30 mouse cellular contexts compared by ENCODE assay signal in the genomic region with DNA sequence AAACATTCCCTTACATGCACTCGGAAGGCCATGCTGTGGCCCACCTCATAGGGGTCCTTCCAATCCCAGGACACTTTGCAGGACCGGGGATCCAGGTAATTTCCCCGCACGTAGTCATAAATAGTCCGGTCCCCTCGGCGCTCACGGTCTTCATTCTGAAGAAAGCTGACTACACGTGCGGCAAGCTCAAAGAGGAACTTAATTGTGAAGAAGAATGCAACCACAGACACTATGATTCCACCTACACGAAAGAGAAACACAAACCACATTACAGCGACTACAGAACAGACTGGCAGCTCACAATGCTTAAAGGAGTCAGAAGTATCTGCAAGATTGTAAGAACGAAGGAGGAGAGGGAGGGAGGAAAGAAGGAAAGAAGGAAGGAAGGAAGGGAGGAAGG. TPM values are rescaled to one million over a fixed set of nuclear protein-coding genes. Genes with fewer than 3 reads are reported as not detected.
DNase-seq lines count a peak whose midpoint lies in the region; ATAC-seq and TF ChIP-seq lines count a peak whose summit lies in the region.
"Had no signal": no experiment of that assay in that cellular context is flagged by ENCODE, and none has a peak within 500 bp of the region (broad histone marks: within the 10 kb centered on the region; RNA-seq: fewer than 3 reads in every experiment).

No protein-coding gene starts in this region.

- no peaks in the 10 kb centered on the region for H3K79me2 ChIP-seq in MEL (ENCODE audit: control insufficient read depth, insufficient read depth, low read length, poor library complexity)

- peak; percentile 6 for DNase-seq in CD4-positive, CD25-positive, alpha-beta regulatory T cell, adult 2 months (ENCODE audit: low read depth, low spot score)
- DNase-seq in MEL (ENCODE audit: low read depth, low spot score): peak; percentile 78
- peak; percentile 20 for DNase-seq in induced T-regulatory cell, adult 2 months (ENCODE audit: low read depth)
- DNase-seq in thymus, postnatal 4 days: peak; percentile 25
- no peak for DNase-seq in layer of hippocampus, postnatal 10 days (ENCODE audit: low spot score in 2 of 2)
- no peak for DNase-seq in heart, postnatal 10 days
- DNase-seq: adrenal gland, postnatal 14 days; cerebellum, adult 11-12 months; cerebellum, adult 9-11 months; forebrain, postnatal 0 days; heart, postnatal 36 days; kidney, adult 8-10 months; kidney, postnatal 4 days; layer of hippocampus, postnatal 36 days; left cerebral cortex, postnatal 4 days; liver, embryonic 13.5 days; lung, adult 18-20 months; midbrain, embryonic 14.5 days; right cerebral cortex, adult 18-20 months had no signal

- H3K27me3 ChIP-seq in MEL (ENCODE audit: control insufficient read depth in 1 of 2, insufficient read depth in 2 of 2, low read length in 2 of 2): no peaks in the 10 kb centered on the region
- H3K27me3 ChIP-seq: embryonic facial prominence, embryonic 13.5 days; heart, embryonic 15.5 days; hindbrain, embryonic 12.5 days; liver, embryonic 13.5 days; Patski had no signal

- peaks cover 10 to 50% of the 10 kb centered on the region in 2 experiments for H3K36me3 ChIP-seq in MEL (ENCODE audit: control insufficient read depth in 1 of 2, insufficient read depth in 2 of 2, low read length in 2 of 2)

- TF ChIP-seq EP300 in MEL (IDR thresholded peaks at IDR 0.05; ENCODE audit: low read depth in 1 of 2, low read length in 2 of 2): 0 out of 4 replicates have a peak, but pooled peaks have one; percentile 7 to 36

- no peak for ATAC-seq in CD4-positive, CD25-positive, alpha-beta regulatory T cell, adult 4 months
- ATAC-seq: forebrain, postnatal 0 days; hindbrain, postnatal 0 days; intestine, embryonic 16.5 days; lung, postnatal 0 days; Patski had no signal

- TF ChIP-seq RAD21 in MEL (IDR thresholded peaks at IDR 0.05; ENCODE audit: low read depth, low read length): no peak

- peaks cover 29 to 42% of the 10 kb centered on the region in 2 experiments for H3K4me1 ChIP-seq in MEL (ENCODE audit: control insufficient read depth in 1 of 2, insufficient read depth in 2 of 2, low read length in 2 of 2)
- H3K4me1 ChIP-seq: embryonic facial prominence, embryonic 13.5 days; forebrain, embryonic 10.5 days; hindbrain, embryonic 12.5 days had no signal

- no peak for TF ChIP-seq POLR2A in MEL (IDR thresholded peaks at IDR 0.05; ENCODE audit: control insufficient read depth in 1 of 2, insufficient read depth in 1 of 2, low read depth in 1 of 2, low read length in 2 of 2, poor library complexity in 1 of 2)

- intact Hi-C loops in heart, postnatal 10 days (cut with DNase I): no loop called here

- peak overlapping the region; percentile 50 for H3K9ac ChIP-seq in MEL (ENCODE audit: control insufficient read depth, low read depth, low read length, poor library complexity, severe bottlenecking)
- H3K9ac ChIP-seq: embryonic facial prominence, embryonic 13.5 days; forebrain, postnatal 0 days; heart, embryonic 15.5 days; hindbrain, embryonic 12.5 days; liver, embryonic 13.5 days had no signal

- H3K27ac ChIP-seq in MEL (ENCODE audit: control insufficient read depth, low read depth, low read length): peak overlapping the region; percentile 80
- H3K27ac ChIP-seq: embryonic facial prominence, embryonic 13.5 days; forebrain, embryonic 10.5 days; heart, embryonic 10.5 days; hindbrain, embryonic 12.5 days; hindbrain, postnatal 0 days; kidney, postnatal 0 days; liver, embryonic 13.5 days had no signal

- no peaks in the 10 kb centered on the region for H3K9me3 ChIP-seq in MEL (replicated peaks; ENCODE audit: insufficient read depth, low read length)
- H3K9me3 ChIP-seq: embryonic facial prominence, embryonic 13.5 days; forebrain, embryonic 10.5 days; heart, embryonic 10.5 days; heart, embryonic 15.5 days; hindbrain, embryonic 12.5 days; liver, embryonic 13.5 days had no signal

- no peak for TF ChIP-seq CTCF in MEL (IDR thresholded peaks at IDR 0.05 in 2 of 3, conservative IDR thresholded peaks at IDR 0.05 in 1 of 3; ENCODE audit: control insufficient read depth in 1 of 3, insufficient read depth in 1 of 3, low read depth in 2 of 3, low read length in 3 of 3, poor library complexity in 1 of 3, severe bottlenecking in 1 of 3)

- H3K4me3 ChIP-seq in MEL (ENCODE audit: control insufficient read depth in 1 of 2, insufficient read depth in 1 of 2, low read depth in 2 of 2, low read length in 2 of 2): peak overlapping the region in 1 of 2 experiments; percentile 8; a peak in 1 of 4 replicates
- H3K4me3 ChIP-seq: embryonic facial prominence, embryonic 13.5 days; forebrain, embryonic 10.5 days; heart, embryonic 10.5 days; heart, embryonic 15.5 days; hindbrain, embryonic 12.5 days; liver, embryonic 13.5 days had no signal

TF ChIP-seq in MEL, 35 proteins besides CTCF, POLR2A, EP300 and RAD21:
- no peak for TF ChIP-seq TBP (IDR thresholded peaks at IDR 0.05; ENCODE audit: low read depth, low read length)
- TF ChIP-seq ZKSCAN1 (IDR thresholded peaks at IDR 0.05; ENCODE audit: low read depth, low read length): no peak
- TF ChIP-seq MYC (IDR thresholded peaks at IDR 0.05; ENCODE audit: low read depth, low read length): peak; percentile 87
- peak; percentile 91 for TF ChIP-seq BHLHE40 (IDR thresholded peaks at IDR 0.05; ENCODE audit: borderline replicate concordance, low read depth, low read length)
- TF ChIP-seq HCFC1 (IDR thresholded peaks at IDR 0.05; ENCODE audit: low read depth, low read length): no peak
- TF ChIP-seq MXI1 (IDR thresholded peaks at IDR 0.05; ENCODE audit: low read depth, low read length): peak; percentile 79
- TF ChIP-seq USF1 (IDR thresholded peaks at IDR 0.05; ENCODE audit: low read depth, low read length): 0 out of 2 replicates have a peak, but pooled peaks have one; percentile 10
- peak; percentile 84 for TF ChIP-seq MAX (IDR thresholded peaks at IDR 0.05; ENCODE audit: low read length)
- no peak for TF ChIP-seq GATA1 (IDR thresholded peaks at IDR 0.05; ENCODE audit: low read depth, low read length)
- TF ChIP-seq ETS1 (IDR thresholded peaks at IDR 0.05; ENCODE audit: low read depth, low read length): peak; percentile 35; the same call in 1 of the 2 replicates
- peak; percentile 49 for TF ChIP-seq SIN3A (IDR thresholded peaks at IDR 0.05; ENCODE audit: low read length)
- no peak for TF ChIP-seq CHD2 (IDR thresholded peaks at IDR 0.05; ENCODE audit: low read length)

RNA-seq across cellular contexts. Expression of gene Fcf1, which starts 29.0 kb away (rescaled TPM):
- 100 to 1,000 TPM; 189 to 203 TPM for polyA plus RNA-seq in CD4-positive, CD25-positive, alpha-beta regulatory T cell, adult 4 months (2017; shearing (Covaris generic))
- total RNA-seq in MEL (2012; rRNA removed): 210 and 250 TPM in 2 replicates
- 100 to 1,000 TPM in 1 of 2 experiments, not detected in 1; 172 TPM for polyA plus RNA-seq in MEL (2012; ENCODE audit: insufficient read depth in 1 of 2, insufficient read length in 2 of 2, low read depth in 1 of 2, low replicate concordance in 2 of 2, missing spikeins in 1 of 2)
- total RNA-seq in layer of hippocampus, postnatal 10 days (2021): 10 to 100 TPM; 33.8 to 34.9 TPM
- 10 to 100 TPM; 45.0 to 45.3 TPM for total RNA-seq in heart, postnatal 10 days (2021)

RNA-seq across cellular contexts. Expression of gene Arel1, which starts 29.0 kb away (rescaled TPM):
- polyA plus RNA-seq in CD4-positive, CD25-positive, alpha-beta regulatory T cell, adult 4 months (2017; shearing (Covaris generic)): 10 to 100 TPM; 28.4 to 28.7 TPM
- 37.9 and 45.0 TPM in 2 replicates for total RNA-seq in MEL (2012; rRNA removed)
- 10 to 100 TPM; 37.2 to 82.5 TPM for polyA plus RNA-seq in MEL (2012; ENCODE audit: insufficient read depth in 1 of 2, insufficient read length in 2 of 2, low read depth in 1 of 2, low replicate concordance in 2 of 2, missing spikeins in 1 of 2)
- 10 to 100 TPM; 79.5 to 91.8 TPM for total RNA-seq in layer of hippocampus, postnatal 10 days (2021)
- 10 to 100 TPM; 38.1 to 48.5 TPM for total RNA-seq in heart, postnatal 10 days (2021)

RNA-seq across cellular contexts. Expression of gene Ylpm1, which starts 54.4 kb away (rescaled TPM):
- polyA plus RNA-seq in CD4-positive, CD25-positive, alpha-beta regulatory T cell, adult 4 months (2017; shearing (Covaris generic)): 10 to 100 TPM; 35.5 to 43.3 TPM
- total RNA-seq in MEL (2012; rRNA removed): 16.6 and 16.9 TPM in 2 replicates
- polyA plus RNA-seq in MEL (2012; ENCODE audit: insufficient read depth in 1 of 2, insufficient read length in 2 of 2, low read depth in 1 of 2, low replicate concordance in 2 of 2, missing spikeins in 1 of 2): 10 to 100 TPM; 29.9 to 41.8 TPM
- 100 to 1,000 TPM; 120 to 131 TPM for total RNA-seq in layer of hippocampus, postnatal 10 days (2021)
- 10 to 100 TPM; 33.6 to 36.3 TPM for total RNA-seq in heart, postnatal 10 days (2021)

Comparison
In these comparisons a context has a peak if more than half of its experiments do, and no peak if none do; other contexts are left out.
1. DNase-seq: peak in CD4-positive, CD25-positive, alpha-beta regulatory T cell, adult 2 months (single experiment), MEL (single experiment), induced T-regulatory cell, adult 2 months (single experiment) and thymus, postnatal 4 days (single experiment); none in layer of hippocampus, postnatal 10 days (0 of 2) and heart, postnatal 10 days (0 of 2).